20 mouse cellular contexts compared by ENCODE assay signal in genomic region chr1:61685221-61685814, GRCm38 (mm10). TPM values are rescaled to one million over a fixed set of nuclear protein-coding genes. Genes with fewer than 3 reads are reported as not detected.
DNase-seq lines count a peak whose midpoint lies in the region; ATAC-seq lines count a peak whose summit lies in the region.
"Had no signal": no experiment of that assay in that cellular context is flagged by ENCODE, and none has a peak within 500 bp of the region (broad histone marks: within the 10 kb centered on the region; RNA-seq: fewer than 3 reads in every experiment).

No protein-coding gene starts in this region.

- H3K36me3 ChIP-seq in forebrain, embryonic 11.5 days (ENCODE audit: control insufficient read depth, insufficient read depth, low read length) = no peaks in the 10 kb centered on the region
- H3K36me3 ChIP-seq in forebrain, embryonic 10.5 days (replicated peaks) = no peaks in the 10 kb centered on the region
- no peaks in the 10 kb centered on the region for H3K36me3 ChIP-seq in neural tube, embryonic 15.5 days
- H3K36me3 ChIP-seq in forebrain, embryonic 15.5 days = no peaks in the 10 kb centered on the region
- H3K36me3 ChIP-seq: embryonic facial prominence, embryonic 12.5 days; heart, embryonic 10.5 days; hindbrain, embryonic 12.5 days; limb, embryonic 15.5 days; liver, embryonic 15.5 days had no signal

- DNase-seq in forebrain, embryonic 11.5 days (ENCODE audit: low spot score) = peak; percentile 53
- DNase-seq in forebrain, embryonic 10.5 days (ENCODE audit: extremely low spot score, low spot score) = no peak
- peak; percentile 45 for DNase-seq in neural tube, embryonic 10.5 days (ENCODE audit: extremely low spot score, low spot score)
- DNase-seq in retina, postnatal 7 days (ENCODE audit: low read depth, low spot score) = peak; percentile 3
- no peak for DNase-seq in layer of hippocampus, adult 8-10 months (ENCODE audit: low spot score in 2 of 2)
- DNase-seq: adrenal gland, postnatal 25 days; cerebellum, adult 11-12 months; cerebellum, postnatal 14 days; kidney, adult 9 months; kidney, postnatal 36 days had no signal

- no peak overlapping the region for H3K27ac ChIP-seq in forebrain, embryonic 11.5 days (ENCODE audit: low read depth, low read length)
- H3K27ac ChIP-seq in forebrain, embryonic 10.5 days = no peak overlapping the region
- no peak overlapping the region for H3K27ac ChIP-seq in neural tube, embryonic 15.5 days (replicated peaks)
- no peak overlapping the region for H3K27ac ChIP-seq in forebrain, embryonic 15.5 days (replicated peaks)
- H3K27ac ChIP-seq: embryonic facial prominence, embryonic 12.5 days; heart, embryonic 10.5 days; hindbrain, embryonic 12.5 days; limb, embryonic 15.5 days; liver, embryonic 15.5 days; stomach, postnatal 0 days had no signal

- peaks cover 5% of the 10 kb centered on the region; the same call in 1 of the 2 replicates for H3K4me1 ChIP-seq in forebrain, embryonic 11.5 days (replicated peaks; ENCODE audit: control insufficient read depth, insufficient read depth, low read length)
- peaks cover 41% of the 10 kb centered on the region for H3K4me1 ChIP-seq in forebrain, embryonic 10.5 days
- H3K4me1 ChIP-seq in neural tube, embryonic 15.5 days = peaks cover 3% of the 10 kb centered on the region; the same call in 1 of the 2 replicates
- peaks cover 7% of the 10 kb centered on the region; the same call in 1 of the 2 replicates for H3K4me1 ChIP-seq in forebrain, embryonic 15.5 days
- H3K4me1 ChIP-seq: embryonic facial prominence, embryonic 12.5 days; limb, embryonic 15.5 days; liver, embryonic 15.5 days had no signal

- 15% methylated on average over 8 of the region's 8 CpGs for WGBS in forebrain, embryonic 11.5 days
- WGBS in forebrain, embryonic 10.5 days = 28% methylated on average over 8 of the region's 8 CpGs
- 14% methylated on average over 8 of the region's 8 CpGs for WGBS in neural tube, embryonic 15.5 days
- 12% methylated on average over 8 of the region's 8 CpGs for WGBS in forebrain, embryonic 15.5 days

- no peaks in the 10 kb centered on the region for H3K27me3 ChIP-seq in forebrain, embryonic 11.5 days (ENCODE audit: control insufficient read depth, insufficient read depth, low read length)
- H3K27me3 ChIP-seq in forebrain, embryonic 10.5 days (ENCODE audit: poor library complexity, severe bottlenecking) = peaks cover 74% of the 10 kb centered on the region
- no peaks in the 10 kb centered on the region for H3K27me3 ChIP-seq in neural tube, embryonic 15.5 days (replicated peaks)
- no peaks in the 10 kb centered on the region for H3K27me3 ChIP-seq in forebrain, embryonic 15.5 days
- H3K27me3 ChIP-seq: embryonic facial prominence, embryonic 12.5 days; limb, embryonic 15.5 days; liver, embryonic 15.5 days had no signal

- ATAC-seq in forebrain, embryonic 11.5 days (replicated peaks; ENCODE audit: low FRiP score) = no peak
- ATAC-seq in neural tube, embryonic 15.5 days (ENCODE audit: low FRiP score) = no peak
- 0 out of 2 replicates have a peak, but pooled peaks have one; percentile 26 for ATAC-seq in forebrain, embryonic 15.5 days (replicated peaks)
- no peak for ATAC-seq in granulocyte monocyte progenitor cell, adult 5-6 weeks (replicated peaks; ENCODE audit: poor library complexity, severe bottlenecking)
- ATAC-seq: lung, postnatal 0 days had no signal

- no peaks in the 10 kb centered on the region for H3K9me3 ChIP-seq in forebrain, embryonic 11.5 days (ENCODE audit: control insufficient read depth, low read length)
- no peaks in the 10 kb centered on the region for H3K9me3 ChIP-seq in forebrain, embryonic 10.5 days
- H3K9me3 ChIP-seq in neural tube, embryonic 15.5 days (replicated peaks) = no peaks in the 10 kb centered on the region
- H3K9me3 ChIP-seq in forebrain, embryonic 15.5 days = no peaks in the 10 kb centered on the region
- H3K9me3 ChIP-seq: embryonic facial prominence, embryonic 12.5 days; heart, embryonic 10.5 days; hindbrain, embryonic 12.5 days; limb, embryonic 15.5 days; liver, embryonic 15.5 days had no signal

- no peak overlapping the region for H3K4me3 ChIP-seq in forebrain, embryonic 11.5 days (ENCODE audit: low read depth, low read length)
- no peak overlapping the region for H3K4me3 ChIP-seq in forebrain, embryonic 10.5 days
- no peak overlapping the region for H3K4me3 ChIP-seq in neural tube, embryonic 15.5 days (replicated peaks)
- no peak overlapping the region for H3K4me3 ChIP-seq in forebrain, embryonic 15.5 days
- H3K4me3 ChIP-seq: embryonic facial prominence, embryonic 12.5 days; heart, embryonic 10.5 days; hindbrain, embryonic 12.5 days; limb, embryonic 15.5 days; liver, embryonic 15.5 days had no signal

- H3K4me2 ChIP-seq in forebrain, embryonic 11.5 days (ENCODE audit: low read depth, low read length, severe bottlenecking) = no peak overlapping the region
- H3K4me2 ChIP-seq in neural tube, embryonic 15.5 days = no peak overlapping the region
- H3K4me2 ChIP-seq in forebrain, embryonic 15.5 days (replicated peaks) = no peak overlapping the region
- H3K4me2 ChIP-seq: embryonic facial prominence, embryonic 12.5 days; hindbrain, embryonic 12.5 days; limb, embryonic 15.5 days; liver, embryonic 15.5 days had no signal

- no peak overlapping the region for H3K9ac ChIP-seq in forebrain, embryonic 11.5 days (ENCODE audit: low read length)
- H3K9ac ChIP-seq in neural tube, embryonic 15.5 days (replicated peaks) = no peak overlapping the region
- H3K9ac ChIP-seq in forebrain, embryonic 15.5 days (replicated peaks) = no peak overlapping the region
- H3K9ac ChIP-seq: embryonic facial prominence, embryonic 12.5 days; hindbrain, embryonic 12.5 days; limb, embryonic 15.5 days; liver, embryonic 15.5 days had no signal

RNA-seq across cellular contexts. Expression of gene Pard3b, which starts 46.7 kb away (rescaled TPM):
- polyA plus RNA-seq in forebrain, embryonic 11.5 days (2014; fragmentation: Nextera tagmentation; extraction: Ambion mirVana) = 15.4 and 18.3 TPM in 2 replicates
- 7.0 and 7.2 TPM in 2 replicates for polyA plus RNA-seq in forebrain, embryonic 10.5 days (2016; fragmentation: Nextera tagmentation; extraction: Ambion mirVana)
- 8.6 and 10.2 TPM in 2 replicates for polyA plus RNA-seq in neural tube, embryonic 15.5 days (2015; fragmentation: Nextera tagmentation; extraction: Ambion mirVana)
- polyA plus RNA-seq in forebrain, embryonic 15.5 days (2015; fragmentation: Nextera tagmentation; extraction: Ambion mirVana) = 8.8 and 9.8 TPM in 2 replicates
- total RNA-seq in granulocyte monocyte progenitor cell, adult 5-6 weeks (2014; fragmentation: Nextera tagmentation) = 4.4 and 5.7 TPM in 2 replicates
- 2.0 and 2.5 TPM in 2 replicates for total RNA-seq in granulocyte monocyte progenitor cell, adult 5-6 weeks (2017)
- total RNA-seq in layer of hippocampus, adult 8-10 months (2022) = 1 to 10 TPM; 3.5 to 6.4 (median 5.8) TPM

Comparison
In these comparisons a context has a peak if more than half of its experiments do, and no peak if none do; other contexts are left out.
1. DNase-seq: peak in forebrain, embryonic 11.5 days (single experiment), neural tube, embryonic 10.5 days (single experiment) and retina, postnatal 7 days (single experiment); none in forebrain, embryonic 10.5 days (single experiment) and layer of hippocampus, adult 8-10 months (0 of 2).